Mouse (Mus musculus) thymus, postnatal 10 days (tissue): ENCODE measurements around the gene Serhl.

ENCODE experiments used
- DNase-seq, 2 experiments: peaks; one replicate each; pipeline ENCODE4 v3.0.0; 2021; ENCODE audit warnings: low spot score in 2 of 2

Serhl gene

GRCm38 (mm10) chr15:83162818-83163485 is 73.6 kb downstream of the Serhl start:
- no peak for DNase-seq

- DNase-seq: no peak
These were observed 75.7 kb downstream of the Serhl start for GRCm38 (mm10) chr15:83164971-83165471.

- no peak for DNase-seq
These were observed 76.4 kb downstream of the Serhl start for GRCm38 (mm10) chr15:83165526-83166315.
